Mouse (Mus musculus) kidney, adult 9 months (tissue): Measurements from ENCODE around the gene Scfd2.

Experiments
- DNase-seq: peaks from one replicate; pipeline ENCODE4 v3.0.0; 2022

Gene Scfd2

DNA sequence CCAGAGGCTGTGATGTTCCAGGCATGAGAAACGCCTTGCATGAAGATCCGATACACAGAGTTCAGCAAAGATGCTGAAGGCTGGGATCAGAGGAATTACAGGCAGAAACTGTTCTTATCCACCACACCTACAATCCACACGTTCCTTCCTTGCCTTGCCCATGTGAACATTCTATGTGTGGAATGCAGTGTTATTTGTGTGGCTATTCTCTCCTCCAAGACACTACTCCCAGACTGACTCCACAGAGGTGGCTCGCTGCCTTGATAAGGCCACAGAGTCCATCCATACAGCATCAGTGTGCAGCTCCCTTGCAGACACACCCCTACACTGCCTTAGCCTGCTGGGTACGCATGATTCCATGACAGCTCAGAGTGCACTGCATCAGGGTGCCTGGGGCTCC lies 221.5 kb downstream of the Scfd2 start:
- DNase-seq: no peak

DNA sequence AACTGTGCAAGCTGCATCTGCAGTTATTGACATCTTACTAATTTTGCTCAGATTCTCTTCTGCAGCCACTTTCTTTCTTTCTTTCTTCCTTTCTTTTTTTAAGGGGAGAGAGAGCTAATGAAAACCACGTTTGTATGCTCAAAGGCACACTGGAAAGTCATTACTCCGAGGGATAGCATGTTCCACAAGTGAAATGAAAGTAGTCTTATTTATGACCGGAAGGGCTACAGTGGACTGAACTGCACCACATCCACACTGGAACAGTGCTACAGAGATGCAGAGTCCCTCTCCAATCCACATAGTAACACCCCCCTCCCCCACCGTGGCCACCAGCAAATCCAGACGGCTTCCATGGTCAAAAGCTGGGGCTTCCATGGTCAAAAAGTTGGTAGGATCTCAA lies 224.3 kb downstream of the Scfd2 start:
- no peak for DNase-seq

DNA sequence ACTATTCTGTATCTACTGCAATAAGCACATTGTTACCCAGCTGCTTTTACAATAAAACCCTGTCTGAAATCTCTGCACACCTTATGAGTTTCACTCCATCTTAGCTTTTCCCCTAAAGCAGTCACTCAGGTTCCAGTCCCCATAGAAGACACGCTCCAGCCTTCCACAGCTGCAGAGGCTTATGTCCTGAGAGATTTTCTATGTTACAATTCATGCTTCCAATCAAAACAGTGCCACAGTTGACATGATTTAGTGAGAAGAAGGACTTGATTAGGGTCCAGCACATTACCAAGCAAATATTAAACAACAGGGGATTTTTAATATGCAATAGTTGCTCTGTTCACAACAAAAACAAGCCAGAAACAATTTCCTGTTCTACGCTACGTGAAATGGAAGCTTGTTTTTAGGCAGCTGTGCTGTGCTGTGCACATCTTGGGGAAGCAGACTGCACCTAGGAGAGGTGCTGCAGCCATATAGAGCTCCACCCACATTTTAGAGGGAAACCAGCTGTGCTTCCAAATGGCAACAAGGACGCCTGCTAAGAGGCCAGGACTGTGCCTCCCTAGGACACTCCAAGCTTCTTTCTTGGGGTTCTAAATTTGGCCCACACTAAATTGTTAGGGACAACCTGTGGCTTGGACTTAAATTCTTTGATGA lies 225.9 kb downstream of the Scfd2 start:
- DNase-seq: no peak

DNA sequence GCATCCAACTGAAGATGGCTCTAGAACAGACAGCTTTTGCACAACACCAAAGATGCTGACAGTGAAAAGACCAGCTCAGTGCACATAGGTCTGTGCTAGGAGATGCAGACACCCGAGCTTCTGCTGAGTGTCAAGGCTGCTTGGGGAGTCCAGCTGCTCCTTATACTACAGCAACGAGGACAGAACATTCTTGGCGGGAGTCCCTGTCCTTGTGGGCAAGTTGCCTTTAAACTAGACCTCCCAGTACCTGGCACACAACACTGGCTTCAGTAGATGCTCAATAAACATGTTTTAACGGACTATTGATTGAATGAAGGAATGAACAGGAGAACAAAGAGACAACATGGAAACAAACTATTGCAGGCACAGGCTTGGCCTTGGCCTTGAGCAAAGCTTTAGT lies 226.8 kb downstream of the Scfd2 start:
- no peak for DNase-seq

DNA sequence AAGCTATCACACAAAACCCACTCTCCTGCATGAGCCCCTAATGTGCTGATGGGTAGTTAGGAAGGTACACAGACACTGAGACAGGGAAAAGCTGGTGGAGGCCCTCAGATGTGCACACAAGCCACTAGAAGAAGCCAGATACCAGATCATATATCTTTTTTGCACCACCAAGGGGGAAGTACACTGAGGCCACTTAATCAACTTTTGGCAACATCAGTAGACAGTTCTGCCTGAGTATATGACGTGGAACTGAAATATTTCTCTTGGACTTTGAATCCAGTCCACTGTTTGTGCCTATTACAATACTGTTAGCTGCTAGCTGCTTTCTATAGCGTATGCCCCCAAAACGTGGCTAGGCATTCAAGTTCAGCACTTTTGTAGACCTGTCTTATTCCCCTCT lies 229.2 kb downstream of the Scfd2 start:
- DNase-seq: no peak

DNA sequence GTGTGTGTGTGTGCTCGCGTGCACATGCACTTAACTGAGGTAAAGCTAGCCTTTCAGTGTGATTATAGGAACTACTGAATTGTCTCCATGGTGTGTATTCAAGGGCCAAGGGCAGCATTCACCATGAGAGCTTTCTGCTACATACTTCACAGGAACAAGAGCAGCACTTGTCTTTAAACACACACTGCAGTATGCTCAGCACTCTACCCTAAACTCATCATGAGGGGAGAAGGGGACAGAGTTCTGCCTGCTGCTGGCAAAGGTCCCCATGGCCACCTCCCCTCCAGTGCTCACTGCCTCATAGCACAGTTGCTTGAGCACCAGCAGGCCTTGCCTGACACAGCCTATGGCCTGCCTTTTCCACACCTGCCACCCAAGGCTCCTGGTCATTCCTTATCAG lies 230.1 kb downstream of the Scfd2 start:
- no peak for DNase-seq

DNA sequence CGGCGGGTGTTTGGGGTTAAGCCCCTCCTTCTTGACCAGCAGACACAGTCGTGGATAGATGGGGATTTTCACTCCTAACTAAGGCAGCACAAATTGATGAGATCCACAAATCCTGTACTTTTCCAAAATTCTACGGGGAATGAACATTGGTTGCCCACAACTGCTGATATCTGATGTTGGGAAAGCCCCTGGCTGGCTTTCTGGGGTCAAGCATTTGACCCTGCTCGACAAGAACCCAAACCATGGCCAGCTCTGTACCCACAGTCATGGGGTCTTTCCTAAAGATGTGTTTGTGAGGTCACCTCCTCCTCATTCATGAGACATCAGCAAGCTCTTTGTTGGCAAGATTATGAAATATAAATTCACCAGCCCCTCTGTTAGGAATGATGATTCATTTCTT lies 230.6 kb downstream of the Scfd2 start:
- DNase-seq: no peak

DNA sequence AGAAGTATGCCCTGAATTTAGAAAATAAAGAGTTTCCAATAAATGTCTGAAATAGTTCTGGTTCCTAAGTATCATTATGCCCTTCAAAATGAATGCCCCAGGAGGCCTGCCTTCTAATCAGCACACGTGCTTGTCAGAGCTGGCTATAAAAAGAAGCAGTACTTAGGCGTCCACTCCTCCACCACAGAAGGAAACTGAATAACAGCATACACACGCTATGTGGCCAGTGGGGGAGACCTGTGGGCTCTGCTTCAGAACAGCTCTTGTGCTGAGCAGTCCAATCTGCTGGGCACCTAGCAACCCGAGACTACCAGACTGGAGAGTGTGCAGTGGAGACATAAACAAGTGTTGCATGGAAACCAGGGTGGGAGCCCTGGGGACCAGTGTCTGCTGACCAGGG lies 231.4 kb downstream of the Scfd2 start:
- DNase-seq: no peak

DNA sequence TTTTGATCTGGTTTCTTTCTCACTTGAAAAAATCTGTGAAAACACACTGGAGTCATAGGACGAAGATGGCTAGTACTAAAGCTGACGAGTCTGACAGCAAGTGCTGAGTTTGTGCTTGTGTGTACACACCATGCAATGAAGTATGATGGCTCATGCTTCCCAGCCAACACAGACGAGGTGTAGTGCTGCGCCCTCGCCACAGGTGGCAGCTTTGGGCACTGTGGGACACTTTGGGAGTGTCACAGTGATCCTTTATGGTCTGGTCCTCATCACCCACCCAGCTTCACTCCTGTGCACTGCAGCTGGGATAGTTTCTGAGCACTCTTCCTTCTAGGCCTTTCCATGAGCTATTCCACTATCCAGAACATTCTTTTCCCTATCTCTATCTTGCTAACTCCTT lies 234.4 kb downstream of the Scfd2 start:
- no peak for DNase-seq

DNA sequence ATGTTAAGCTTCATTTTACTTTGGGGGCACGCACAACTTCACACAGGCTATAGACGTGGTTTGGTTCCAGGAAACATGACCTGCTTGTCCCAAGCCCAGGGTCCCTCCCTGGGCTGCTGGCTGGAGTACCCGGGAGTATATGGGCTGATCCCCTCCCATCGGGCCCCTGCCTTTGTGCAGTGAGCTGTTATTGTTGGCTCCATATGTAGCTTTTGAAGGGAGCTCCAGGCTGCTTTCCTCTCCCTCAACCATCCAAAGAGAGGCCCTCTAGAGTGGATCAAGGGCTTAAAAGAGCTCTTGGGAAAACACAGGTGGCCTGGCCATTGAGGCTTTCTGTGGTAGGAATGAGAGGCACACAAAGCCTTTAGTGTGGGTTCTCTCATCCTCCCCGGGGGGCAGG lies 235.5 kb downstream of the Scfd2 start:
- DNase-seq: no peak

DNA sequence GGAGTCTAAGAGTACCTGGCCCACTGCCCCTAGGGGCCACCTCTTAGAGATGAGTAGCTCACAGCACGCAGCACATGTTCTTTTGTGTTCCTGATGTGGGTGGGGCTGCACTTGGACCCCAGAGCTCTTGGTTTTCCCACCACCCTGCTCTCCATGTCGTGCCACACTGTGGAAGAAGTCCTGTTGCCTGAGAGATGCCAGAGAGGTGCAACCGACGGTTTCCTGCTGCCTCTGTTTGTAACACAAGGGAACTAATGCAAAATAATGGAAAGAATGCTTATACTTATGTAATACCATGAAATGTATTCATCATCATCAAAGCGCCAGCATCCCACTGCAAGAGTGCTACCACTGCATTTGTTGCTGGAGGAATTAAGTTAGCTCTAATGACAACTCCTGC lies 238.0 kb downstream of the Scfd2 start:
- DNase-seq: no peak

DNA sequence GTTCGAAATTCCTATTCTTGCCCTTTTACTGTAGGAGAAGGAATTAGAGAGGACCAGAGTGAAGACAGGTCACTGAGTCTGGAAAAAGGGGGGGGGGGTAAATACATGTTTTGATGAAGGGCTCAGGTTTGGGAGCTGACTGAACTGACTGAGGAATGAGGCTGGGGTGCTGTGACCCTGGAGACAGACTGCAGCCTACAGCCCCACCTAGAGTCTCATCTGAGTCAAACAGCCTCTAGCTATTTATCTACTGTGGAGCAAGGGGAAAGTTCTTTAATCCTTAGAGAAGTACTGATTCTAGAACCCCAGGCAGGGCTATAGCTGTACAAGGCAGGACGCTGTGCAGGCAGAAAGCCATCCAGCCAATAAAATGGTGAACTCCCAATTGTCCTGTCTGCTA lies 239.5 kb downstream of the Scfd2 start:
- DNase-seq: no peak

DNA sequence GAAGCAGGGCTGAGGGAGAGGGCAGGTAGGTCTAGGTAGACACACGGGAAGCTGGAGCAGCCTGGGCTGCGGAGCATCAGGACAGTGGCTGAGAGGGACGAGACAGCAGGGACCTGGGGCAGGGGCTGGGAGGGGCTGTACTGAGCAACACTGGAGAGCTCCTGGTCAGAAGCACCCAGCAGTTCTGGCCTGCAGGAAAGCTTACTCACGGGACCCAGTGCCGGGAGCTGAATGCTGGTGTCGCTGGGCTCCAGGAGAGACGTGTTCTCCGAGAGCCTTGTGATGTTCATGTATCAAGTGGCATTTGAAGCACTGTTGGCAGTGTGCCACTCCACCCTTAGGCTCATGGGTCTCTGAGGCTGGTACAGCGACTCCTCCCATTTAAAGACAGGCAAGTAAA lies 240.0 kb downstream of the Scfd2 start:
- no peak for DNase-seq

DNA sequence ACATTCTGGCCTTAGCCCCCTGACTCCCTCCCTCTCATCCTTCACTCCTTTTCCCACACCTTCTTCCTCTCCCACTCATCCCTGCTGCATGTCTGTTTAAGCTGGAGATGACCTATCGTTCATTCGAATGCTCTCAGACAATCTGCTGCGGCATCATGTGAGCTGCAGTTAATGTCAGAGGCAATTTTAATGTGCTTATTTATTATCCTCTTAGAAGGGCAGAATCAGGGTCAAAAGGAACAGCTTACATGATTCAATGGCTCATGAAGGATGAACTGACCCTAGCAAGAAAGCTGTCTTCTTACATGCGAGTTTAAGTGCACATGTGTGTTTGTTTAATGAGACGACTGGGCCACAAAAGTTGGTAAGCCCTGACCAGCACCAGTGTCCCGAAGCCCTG lies 241.6 kb downstream of the Scfd2 start:
- DNase-seq: no peak

DNA sequence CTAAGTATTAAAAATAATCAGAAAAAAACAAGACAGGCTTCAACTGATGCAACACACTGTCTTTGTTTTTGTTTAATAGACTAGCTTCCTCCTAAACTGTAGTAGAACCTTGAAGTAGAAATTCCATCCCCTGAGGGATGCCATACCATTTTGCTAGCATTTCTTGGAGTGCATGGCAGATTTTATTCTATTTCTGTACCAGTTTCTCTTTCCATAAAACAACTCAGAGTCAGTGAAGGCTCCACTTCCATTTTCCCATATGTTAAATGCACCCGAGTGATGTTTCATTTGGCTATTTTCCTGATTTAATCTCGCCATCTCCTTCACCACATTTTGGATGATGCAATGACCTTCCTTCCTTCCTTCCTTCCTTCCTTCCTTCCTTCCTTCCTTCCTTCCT lies 243.4 kb downstream of the Scfd2 start:
- DNase-seq: no peak

DNA sequence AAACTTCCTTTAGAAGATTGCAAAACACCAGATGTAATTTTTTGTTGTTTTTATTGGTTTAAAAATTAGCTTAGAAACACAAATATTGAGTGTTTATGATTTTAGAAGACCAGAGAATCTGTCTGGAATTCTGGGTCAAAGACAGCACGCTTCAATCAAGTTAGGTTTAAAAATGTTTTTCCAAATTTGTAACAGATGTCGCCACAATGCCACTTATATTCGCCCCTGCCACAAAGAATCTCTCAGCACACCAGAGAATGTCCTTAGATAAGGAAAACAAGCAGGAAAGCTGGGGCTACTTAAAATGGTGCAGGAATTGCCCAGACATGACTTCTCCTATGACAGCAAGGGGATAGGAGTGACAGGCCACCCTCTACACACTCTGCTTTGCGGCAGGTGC lies 245.3 kb downstream of the Scfd2 start:
- DNase-seq: no peak

DNA sequence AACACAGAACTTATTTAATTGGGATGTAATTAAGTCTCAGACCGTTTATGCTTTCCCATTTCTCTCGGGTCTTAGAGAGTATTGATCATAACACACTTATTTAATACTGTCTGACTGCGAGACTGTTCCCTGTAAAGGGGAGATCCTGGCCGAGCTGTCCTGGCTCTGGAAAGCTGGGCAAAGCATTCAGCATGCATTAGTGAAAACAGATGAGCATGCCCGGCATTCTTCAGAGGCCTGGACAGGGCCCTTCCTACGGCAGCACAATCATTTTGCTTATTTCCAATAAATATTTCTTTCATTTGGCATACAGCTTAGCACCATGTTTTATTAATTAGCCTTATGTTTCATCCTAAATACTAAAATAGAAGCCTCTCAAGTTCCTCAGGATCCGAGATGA lies 245.8 kb downstream of the Scfd2 start:
- no peak for DNase-seq

DNA sequence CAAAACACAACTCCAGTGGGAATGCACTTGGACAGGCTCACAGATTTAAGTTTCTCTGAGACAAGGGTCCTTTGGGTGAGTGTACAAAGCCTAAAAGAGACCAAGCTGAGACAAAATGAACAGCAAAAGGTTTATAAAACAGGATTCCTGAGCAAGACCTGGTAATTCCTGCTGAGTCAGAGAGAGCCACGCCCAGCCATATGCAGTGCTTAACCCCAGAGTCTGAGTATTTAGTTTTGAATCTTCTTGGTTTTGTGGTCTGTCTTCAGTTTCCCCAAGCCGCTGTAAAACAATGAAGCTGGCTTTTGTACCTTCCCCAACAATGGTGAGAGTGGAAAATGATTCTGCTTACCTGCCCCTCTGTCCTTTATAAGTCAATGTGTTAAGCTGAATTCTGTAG lies 246.3 kb downstream of the Scfd2 start:
- DNase-seq: no peak

DNA sequence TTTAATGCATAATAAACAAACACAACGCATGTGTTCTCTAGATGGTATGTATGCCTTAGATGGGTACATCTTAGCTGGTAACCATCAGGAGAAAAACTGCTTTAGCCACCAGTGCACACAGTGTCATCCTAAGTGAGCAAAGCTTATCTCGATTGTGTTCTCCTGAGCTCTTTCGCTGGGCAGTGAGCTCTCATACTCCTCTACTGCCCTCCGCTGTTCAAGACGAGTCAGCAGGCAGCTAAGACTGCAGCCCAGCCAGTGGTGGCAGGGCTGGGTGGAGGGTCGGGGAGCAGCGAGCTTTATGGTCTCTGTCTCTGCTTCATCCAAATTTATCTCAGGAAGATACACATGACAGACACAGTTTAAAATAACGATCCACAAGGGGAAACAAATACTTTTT lies 248.0 kb downstream of the Scfd2 start:
- DNase-seq: peak; percentile 49

DNA sequence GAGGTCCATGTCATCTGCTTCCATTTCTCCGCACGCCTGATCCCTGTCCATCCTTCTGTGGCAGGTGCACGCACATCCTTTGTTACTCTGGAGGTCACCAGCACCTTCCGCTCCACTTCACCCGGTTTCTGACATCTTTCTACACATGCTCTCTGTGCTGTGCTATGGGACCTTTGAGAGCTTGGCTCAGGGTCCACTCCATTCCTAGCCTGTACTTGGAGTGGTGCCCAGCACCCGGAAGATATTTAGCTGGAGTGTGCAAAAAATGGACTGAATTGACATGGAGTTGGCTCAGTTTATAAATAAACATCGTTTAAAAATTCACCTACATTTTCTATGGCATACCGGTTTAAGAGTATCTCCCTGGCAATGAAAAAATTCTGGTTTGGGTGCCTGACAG lies 250.1 kb downstream of the Scfd2 start:
- DNase-seq: peak; percentile 91

DNA sequence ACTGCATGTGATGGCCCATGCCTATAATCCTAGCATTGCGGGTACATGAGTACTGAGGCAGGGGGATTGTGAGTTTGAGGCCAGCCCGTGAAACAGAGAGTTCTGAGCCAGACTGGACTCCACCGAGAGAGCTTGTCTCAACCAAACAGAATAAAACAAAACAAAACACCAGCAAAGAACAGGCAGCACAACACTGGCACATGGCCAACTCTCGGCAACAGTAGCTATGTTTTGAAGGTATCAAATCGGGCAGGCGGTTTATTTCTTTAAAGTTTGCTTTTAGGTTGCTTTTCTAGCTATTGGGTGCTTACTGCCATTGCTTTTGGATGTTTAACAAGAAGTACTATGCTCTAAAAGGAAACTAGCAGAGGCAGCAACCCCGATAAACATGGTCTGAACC lies 251.9 kb downstream of the Scfd2 start:
- peak; percentile 26 for DNase-seq

DNA sequence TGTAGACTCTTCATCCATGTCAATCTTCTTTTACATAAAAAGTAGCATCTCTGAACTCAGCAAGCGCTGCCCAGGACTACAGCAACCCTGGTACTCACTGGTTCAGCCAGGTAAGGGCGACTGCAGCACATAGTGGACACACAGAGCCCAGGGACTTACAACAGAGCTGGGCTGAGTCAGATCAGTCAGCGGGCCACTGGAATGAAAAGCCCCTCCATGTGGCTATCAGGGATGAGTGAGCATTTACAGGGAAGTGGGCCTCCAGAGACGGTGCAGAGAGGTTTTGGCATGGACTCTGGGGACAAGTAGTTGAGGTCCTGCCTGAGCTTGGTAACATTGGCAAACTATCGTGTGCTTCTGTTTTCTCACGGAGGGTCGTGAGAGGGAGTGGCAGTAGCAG lies 253.1 kb downstream of the Scfd2 start:
- no peak for DNase-seq

DNA sequence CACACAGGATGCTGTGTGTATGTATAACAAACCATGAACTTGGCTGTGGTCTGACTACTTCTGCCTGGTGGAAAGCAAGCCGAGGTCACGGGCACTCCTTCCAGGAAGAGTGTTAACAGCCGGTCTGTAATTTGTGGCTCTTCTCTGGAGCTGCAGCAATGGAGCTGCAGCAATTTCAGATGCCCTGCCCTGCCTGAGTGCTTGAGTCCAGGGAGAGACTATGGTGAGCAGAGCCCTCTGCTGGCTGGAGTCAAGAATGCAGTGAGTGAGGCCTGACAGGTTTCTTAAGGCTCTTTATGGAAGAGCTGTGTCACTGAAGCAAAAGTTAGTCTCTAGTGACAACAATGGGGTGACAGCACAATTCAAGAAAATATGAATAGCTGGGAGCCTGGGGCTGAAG lies 253.8 kb downstream of the Scfd2 start:
- DNase-seq: peak; percentile 94

DNA sequence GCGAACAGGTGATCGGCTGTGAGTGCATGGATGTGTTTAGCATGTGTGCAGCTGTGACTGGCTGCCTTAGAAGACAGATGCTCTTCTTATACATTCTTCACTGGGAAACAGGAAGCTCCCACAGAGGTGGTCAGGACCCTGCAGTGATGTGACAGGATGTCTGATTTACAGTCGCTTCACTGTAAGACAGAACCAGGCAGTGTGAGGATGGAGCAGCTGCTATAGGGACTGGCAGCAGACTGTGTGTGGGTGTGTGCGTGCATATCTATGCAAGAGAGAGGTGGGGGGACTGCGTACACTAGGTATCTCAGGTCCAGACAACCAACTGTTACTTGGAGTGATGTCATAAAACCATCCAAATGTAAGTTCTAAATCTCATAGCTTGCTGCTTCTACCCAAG lies 254.3 kb downstream of the Scfd2 start:
- DNase-seq: no peak

DNA sequence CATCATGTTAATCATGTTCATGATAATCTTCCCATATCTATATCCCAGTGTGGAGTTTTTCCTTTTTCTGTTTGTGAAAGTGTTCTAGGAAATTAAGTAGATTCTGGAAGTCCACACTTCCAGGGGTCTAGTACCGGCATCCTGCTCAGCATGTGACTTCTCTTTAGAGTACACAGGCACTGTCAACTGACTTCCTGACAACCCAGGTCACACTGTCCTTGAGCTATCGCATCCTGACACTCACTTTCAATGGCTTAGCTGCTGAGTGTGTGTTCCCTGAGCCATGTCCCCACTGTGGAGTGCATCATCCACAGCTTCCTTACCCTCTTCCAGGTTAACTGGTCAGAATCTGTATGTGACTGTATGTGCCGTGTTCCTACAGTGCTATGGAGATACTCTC lies 258.2 kb downstream of the Scfd2 start:
- DNase-seq: no peak
